In genomic region chr13:3896913-3897312, GRCm38 (mm10) we compare ENCODE assay signal across 9 mouse cellular contexts. TPM values are rescaled to one million over a fixed set of nuclear protein-coding genes. Genes with fewer than 3 reads are reported as not detected.
DNase-seq lines count a peak whose midpoint lies in the region; ATAC-seq and TF ChIP-seq lines count a peak whose summit lies in the region.
"Had no signal": no experiment of that assay in that cellular context is flagged by ENCODE, and none has a peak within 500 bp of the region (broad histone marks: within the 10 kb centered on the region; RNA-seq: fewer than 3 reads in every experiment).

No protein-coding gene starts in this region.

- no peaks in the 10 kb centered on the region for H3K9me3 ChIP-seq in kidney, embryonic 16.5 days (ENCODE audit: low read length)
- H3K9me3 ChIP-seq in stomach, postnatal 0 days (ENCODE audit: control insufficient read depth, low read length) = no peaks in the 10 kb centered on the region

- no peak overlapping the region for H3K4me2 ChIP-seq in kidney, embryonic 16.5 days (replicated peaks; ENCODE audit: low read depth, low read length)
- no peak overlapping the region for H3K4me2 ChIP-seq in stomach, postnatal 0 days (replicated peaks; ENCODE audit: low read depth)

- no peak overlapping the region for H3K27ac ChIP-seq in kidney, embryonic 16.5 days (ENCODE audit: low read length)
- no peak overlapping the region for H3K27ac ChIP-seq in stomach, postnatal 0 days (replicated peaks)

- peak; percentile 70 for DNase-seq in kidney, adult 11 months
- peak; percentile 47 for DNase-seq in MEL-GATA-1-ER (ENCODE audit: extremely low read depth, low read depth)
- peak; percentile 75 for DNase-seq in cerebellum, adult 9-11 months
- peak; percentile 33 to 43 for DNase-seq in gastrocnemius, adult 8-10 months (ENCODE audit: low spot score in 2 of 2)
- peak; percentile 72 to 78 for DNase-seq in layer of hippocampus, postnatal 10 days (ENCODE audit: low spot score in 2 of 2)
- DNase-seq in stomach, postnatal 0 days (ENCODE audit: low spot score) = peak; percentile 77

- TF ChIP-seq EP300 in stomach, postnatal 0 days (optimal IDR thresholded peaks at IDR 0.05) = no peak

- peaks cover 5% of the 10 kb centered on the region for H3K4me1 ChIP-seq in kidney, embryonic 16.5 days (ENCODE audit: insufficient read depth, low read length)
- H3K4me1 ChIP-seq in stomach, postnatal 0 days (replicated peaks; ENCODE audit: control insufficient read depth, insufficient read depth) = no peaks in the 10 kb centered on the region

- no peak overlapping the region for H3K9ac ChIP-seq in kidney, embryonic 16.5 days (replicated peaks; ENCODE audit: low read length)
- H3K9ac ChIP-seq in stomach, postnatal 0 days (ENCODE audit: low read length) = no peak overlapping the region

- H3K4me3 ChIP-seq in kidney, embryonic 16.5 days (ENCODE audit: low read length) = no peak overlapping the region
- H3K4me3 ChIP-seq in stomach, postnatal 0 days (ENCODE audit: low read depth, low read length) = no peak overlapping the region
- H3K4me3 ChIP-seq: myocyte had no signal

- H3K27me3 ChIP-seq in kidney, embryonic 16.5 days (ENCODE audit: insufficient read depth, low read length) = no peaks in the 10 kb centered on the region
- no peaks in the 10 kb centered on the region for H3K27me3 ChIP-seq in stomach, postnatal 0 days (ENCODE audit: control insufficient read depth, insufficient read depth, low read length)

- no peak for ATAC-seq in kidney, embryonic 16.5 days (ENCODE audit: low FRiP score, low TSS enrichment)
- peak; percentile 29 for ATAC-seq in megakaryocyte-erythroid progenitor cell, adult 5-6 weeks (replicated peaks; ENCODE audit: low FRiP score, low TSS enrichment, poor library complexity, severe bottlenecking)
- ATAC-seq in stomach, postnatal 0 days (ENCODE audit: low FRiP score, low TSS enrichment) = no peak

- 38% methylated on average over 5 of the region's 5 CpGs for WGBS in kidney, embryonic 16.5 days
- WGBS in stomach, postnatal 0 days = 23% methylated on average over 5 of the region's 5 CpGs

- peak; percentile 99 for TF ChIP-seq CTCF in stomach, postnatal 0 days (IDR thresholded peaks at IDR 0.05; ENCODE audit: low read depth)

- 0 out of 2 replicates have a peak, but pooled peaks cover 6% of the 10 kb centered on the region for H3K36me3 ChIP-seq in kidney, embryonic 16.5 days (ENCODE audit: insufficient read depth, low read length)
- no peaks in the 10 kb centered on the region for H3K36me3 ChIP-seq in stomach, postnatal 0 days (ENCODE audit: control insufficient read depth, insufficient read depth, low read length)

RNA-seq across cellular contexts. Expression of gene Net1, which starts 21.1 kb away (rescaled TPM):
- polyA plus RNA-seq in kidney, embryonic 16.5 days (2015; fragmentation: Nextera tagmentation; extraction: Ambion mirVana) = 56.8 and 60.9 TPM in 2 replicates
- total RNA-seq in gastrocnemius, adult 8-10 months (2022) = 10 to 100 TPM; 35.0 to 54.8 (median 44.8) TPM
- total RNA-seq in layer of hippocampus, postnatal 10 days (2021) = 10 to 100 TPM; 21.4 to 24.0 TPM
- 112 and 118 TPM in 2 replicates for total RNA-seq in megakaryocyte-erythroid progenitor cell, adult 5-6 weeks (2014; fragmentation: Nextera tagmentation)
- 315 and 336 TPM in 2 replicates for total RNA-seq in megakaryocyte-erythroid progenitor cell, adult 5-6 weeks (2017)
- 54.6 and 59.1 TPM in 2 replicates for polyA plus RNA-seq in stomach, postnatal 0 days (2015; fragmentation: Nextera tagmentation; extraction: Ambion mirVana)

RNA-seq across cellular contexts. Expression of gene Tubal3, which starts 21.2 kb away (rescaled TPM):
- not detected in 2 replicates for polyA plus RNA-seq in kidney, embryonic 16.5 days (2015; fragmentation: Nextera tagmentation; extraction: Ambion mirVana)
- not detected for total RNA-seq in gastrocnemius, adult 8-10 months (2022)
- not detected for total RNA-seq in layer of hippocampus, postnatal 10 days (2021)
- total RNA-seq in megakaryocyte-erythroid progenitor cell, adult 5-6 weeks (2014; fragmentation: Nextera tagmentation) = 0.52 TPM in 1 of 2 replicates, not detected in the other
- total RNA-seq in megakaryocyte-erythroid progenitor cell, adult 5-6 weeks (2017) = not detected in 2 replicates
- not detected in 2 replicates for polyA plus RNA-seq in stomach, postnatal 0 days (2015; fragmentation: Nextera tagmentation; extraction: Ambion mirVana)
- polyA plus RNA-seq: myocyte had no signal

RNA-seq across cellular contexts. Expression of gene Calm5, which starts 42.9 kb away (rescaled TPM):
- not detected in 2 replicates for polyA plus RNA-seq in kidney, embryonic 16.5 days (2015; fragmentation: Nextera tagmentation; extraction: Ambion mirVana)
- not detected for total RNA-seq in gastrocnemius, adult 8-10 months (2022)
- total RNA-seq in layer of hippocampus, postnatal 10 days (2021) = not detected
- not detected in 2 replicates for total RNA-seq in megakaryocyte-erythroid progenitor cell, adult 5-6 weeks (2014; fragmentation: Nextera tagmentation)
- total RNA-seq in megakaryocyte-erythroid progenitor cell, adult 5-6 weeks (2017) = not detected in 2 replicates
- polyA plus RNA-seq in stomach, postnatal 0 days (2015; fragmentation: Nextera tagmentation; extraction: Ambion mirVana) = 0.18 TPM in 1 of 2 replicates, not detected in the other
- polyA plus RNA-seq: myocyte had no signal

RNA-seq across cellular contexts. Expression of gene Ucn3, which starts 48.2 kb away (rescaled TPM):
- polyA plus RNA-seq in kidney, embryonic 16.5 days (2015; fragmentation: Nextera tagmentation; extraction: Ambion mirVana) = not detected in 2 replicates
- not detected for total RNA-seq in gastrocnemius, adult 8-10 months (2022)
- total RNA-seq in layer of hippocampus, postnatal 10 days (2021) = not detected
- not detected in 2 replicates for total RNA-seq in megakaryocyte-erythroid progenitor cell, adult 5-6 weeks (2014; fragmentation: Nextera tagmentation)
- total RNA-seq in megakaryocyte-erythroid progenitor cell, adult 5-6 weeks (2017) = not detected in 2 replicates
- polyA plus RNA-seq in stomach, postnatal 0 days (2015; fragmentation: Nextera tagmentation; extraction: Ambion mirVana) = not detected in 2 replicates
- polyA plus RNA-seq: myocyte had no signal

RNA-seq across cellular contexts. Expression of gene Calm4, which starts 59.4 kb away (rescaled TPM):
- polyA plus RNA-seq in kidney, embryonic 16.5 days (2015; fragmentation: Nextera tagmentation; extraction: Ambion mirVana) = not detected in 2 replicates
- total RNA-seq in gastrocnemius, adult 8-10 months (2022) = 1 to 10 TPM in 2 of 4 experiments, not detected in 2; 1.1 to 2.2 TPM
- not detected for total RNA-seq in layer of hippocampus, postnatal 10 days (2021)
- not detected in 2 replicates for total RNA-seq in megakaryocyte-erythroid progenitor cell, adult 5-6 weeks (2014; fragmentation: Nextera tagmentation)
- not detected in 2 replicates for total RNA-seq in megakaryocyte-erythroid progenitor cell, adult 5-6 weeks (2017)
- 280 and 324 TPM in 2 replicates for polyA plus RNA-seq in stomach, postnatal 0 days (2015; fragmentation: Nextera tagmentation; extraction: Ambion mirVana)
